Mouse (Mus musculus): ENCODE measurements around the gene Anapc11. TPM values are rescaled to one million over a fixed set of nuclear protein-coding genes. Genes with fewer than 3 reads are reported as not detected.
A peak's percentile ranks its signal among the peaks of the same experiment; 100 is the strongest.

Gene Anapc11
- polyA plus RNA-seq, 1 experiment from 2014 or later: 195 TPM

GRCm38 (mm10) chr11:120609250-120609649 is 11.0 kb downstream of the Anapc11 start:
- no peak overlapping the region for H3K27ac ChIP-seq (ENCODE audit: low read depth, low read length)
- H3K4me1 ChIP-seq (replicated peaks; ENCODE audit: control insufficient read depth, insufficient read depth, low read length): peaks cover 7% of the 10 kb centered on the region; the same call in 1 of the 2 replicates
- no peak overlapping the region for H3K9ac ChIP-seq (ENCODE audit: low read depth, low read length)
- ATAC-seq (ENCODE audit: low FRiP score) (no peak), DNase-seq (ENCODE audit: low spot score) (no peak)
- H3K4me2 ChIP-seq (replicated peaks; ENCODE audit: low read depth, low read length): no peak overlapping the region
- peaks cover 13% of the 10 kb centered on the region; the same call in 1 of the 2 replicates for H3K27me3 ChIP-seq (ENCODE audit: control insufficient read depth, insufficient read depth, low read length)
- H3K9me3 ChIP-seq (ENCODE audit: control insufficient read depth, low read length): no peaks in the 10 kb centered on the region
- H3K4me3 ChIP-seq (ENCODE audit: low read depth, low read length): no peak overlapping the region
- WGBS: 45% methylated on average over 8 of the region's 8 CpGs
- H3K36me3 ChIP-seq (ENCODE audit: control insufficient read depth, insufficient read depth, low read length): peaks cover 7% of the 10 kb centered on the region; the same call in 1 of the 2 replicates

- H3K4me2 ChIP-seq (replicated peaks; ENCODE audit: low read depth, low read length): no peak overlapping the region
- no peak for DNase-seq (ENCODE audit: low spot score)
- no peaks in the 10 kb centered on the region for H3K9me3 ChIP-seq (ENCODE audit: control insufficient read depth, low read length)
- no peak overlapping the region for H3K4me3 ChIP-seq (ENCODE audit: low read depth, low read length)
- peaks cover 7% of the 10 kb centered on the region; the same call in 1 of the 2 replicates for H3K36me3 ChIP-seq (ENCODE audit: control insufficient read depth, insufficient read depth, low read length)
- ATAC-seq (ENCODE audit: low FRiP score): no peak
- no peak overlapping the region for H3K27ac ChIP-seq (ENCODE audit: low read depth, low read length)
- no peak overlapping the region for H3K9ac ChIP-seq (ENCODE audit: low read depth, low read length)
- 78% methylated on average over 9 of the region's 9 CpGs for WGBS
- peaks cover 7% of the 10 kb centered on the region; the same call in 1 of the 2 replicates for H3K4me1 ChIP-seq (replicated peaks; ENCODE audit: control insufficient read depth, insufficient read depth, low read length)
- H3K27me3 ChIP-seq (ENCODE audit: control insufficient read depth, insufficient read depth, low read length): peaks cover 13% of the 10 kb centered on the region; the same call in 1 of the 2 replicates
These were observed 12.3 kb downstream of the Anapc11 start for GRCm38 (mm10) chr11:120610477-120611046.

GRCm38 (mm10) chr11:120612763-120613162 is 14.5 kb downstream of the Anapc11 start:
- Histone ChIP-seq H3K36me3 (ENCODE audit: control insufficient read depth, insufficient read depth, low read length) (peaks cover 7% of the 10 kb centered on the region; the same call in 1 of the 2 replicates), H3K4me2 (replicated peaks; ENCODE audit: low read depth, low read length) (no peak overlapping the region), H3K9ac (ENCODE audit: low read depth, low read length) (no peak overlapping the region), H3K9me3 (ENCODE audit: control insufficient read depth, low read length) (no peaks in the 10 kb centered on the region), H3K27me3 (ENCODE audit: control insufficient read depth, insufficient read depth, low read length) (peaks cover 10% of the 10 kb centered on the region; the same call in 1 of the 2 replicates), H3K27ac (ENCODE audit: low read depth, low read length) (no peak overlapping the region), H3K4me1 (replicated peaks; ENCODE audit: control insufficient read depth, insufficient read depth, low read length) (peaks cover 12% of the 10 kb centered on the region; the same call in 1 of the 2 replicates), H3K4me3 (ENCODE audit: low read depth, low read length) (no peak overlapping the region; the same call in 1 of the 2 replicates)
- DNase-seq (ENCODE audit: low spot score): peak; percentile 80
- 31% methylated on average over 6 of the region's 6 CpGs for WGBS
- ATAC-seq (ENCODE audit: low FRiP score): no peak

GRCm38 (mm10) chr11:120613481-120613972 is 15.3 kb downstream of the Anapc11 start:
- H3K4me3 ChIP-seq (ENCODE audit: low read depth, low read length): no peak overlapping the region
- no peak overlapping the region for H3K4me2 ChIP-seq (replicated peaks; ENCODE audit: low read depth, low read length)
- no peak overlapping the region for H3K27ac ChIP-seq (ENCODE audit: low read depth, low read length)
- H3K9me3 ChIP-seq (ENCODE audit: control insufficient read depth, low read length): no peaks in the 10 kb centered on the region
- DNase-seq (ENCODE audit: low spot score) (no peak), ATAC-seq (ENCODE audit: low FRiP score) (no peak)
- 92% methylated on average over 10 of the region's 10 CpGs for WGBS
- H3K27me3 ChIP-seq (ENCODE audit: control insufficient read depth, insufficient read depth, low read length): peaks cover 5% of the 10 kb centered on the region; the same call in 1 of the 2 replicates
- H3K9ac ChIP-seq (ENCODE audit: low read depth, low read length): no peak overlapping the region
- peaks cover 8% of the 10 kb centered on the region; the same call in 1 of the 2 replicates for H3K4me1 ChIP-seq (replicated peaks; ENCODE audit: control insufficient read depth, insufficient read depth, low read length)
- peaks cover 10% of the 10 kb centered on the region; the same call in 1 of the 2 replicates for H3K36me3 ChIP-seq (ENCODE audit: control insufficient read depth, insufficient read depth, low read length)

- no peak overlapping the region for H3K27ac ChIP-seq (ENCODE audit: low read depth, low read length)
- H3K9ac ChIP-seq (ENCODE audit: low read depth, low read length): no peak overlapping the region
- H3K4me2 ChIP-seq (replicated peaks; ENCODE audit: low read depth, low read length): no peak overlapping the region
- ATAC-seq (ENCODE audit: low FRiP score) (no peak), DNase-seq (ENCODE audit: low spot score) (no peak)
- no peaks in the 10 kb centered on the region for H3K9me3 ChIP-seq (ENCODE audit: control insufficient read depth, low read length)
- peaks cover 6% of the 10 kb centered on the region; the same call in 1 of the 2 replicates for H3K4me1 ChIP-seq (replicated peaks; ENCODE audit: control insufficient read depth, insufficient read depth, low read length)
- peaks cover 4% of the 10 kb centered on the region; the same call in 1 of the 2 replicates for H3K27me3 ChIP-seq (ENCODE audit: control insufficient read depth, insufficient read depth, low read length)
- 82% methylated on average over 8 of the region's 8 CpGs for WGBS
- no peak overlapping the region for H3K4me3 ChIP-seq (ENCODE audit: low read depth, low read length)
- peaks cover 10% of the 10 kb centered on the region; the same call in 1 of the 2 replicates for H3K36me3 ChIP-seq (ENCODE audit: control insufficient read depth, insufficient read depth, low read length)
These were observed 15.8 kb downstream of the Anapc11 start for GRCm38 (mm10) chr11:120613976-120614375.

- H3K9me3 ChIP-seq (ENCODE audit: control insufficient read depth, low read length): no peaks in the 10 kb centered on the region
- ATAC-seq (ENCODE audit: low FRiP score) (no peak), DNase-seq (ENCODE audit: low spot score) (no peak)
- H3K27me3 ChIP-seq (ENCODE audit: control insufficient read depth, insufficient read depth, low read length): no peaks in the 10 kb centered on the region
- H3K4me3 ChIP-seq (ENCODE audit: low read depth, low read length): no peak overlapping the region
- H3K36me3 ChIP-seq (ENCODE audit: control insufficient read depth, insufficient read depth, low read length): peaks cover 11% of the 10 kb centered on the region
- H3K9ac ChIP-seq (ENCODE audit: low read depth, low read length): no peak overlapping the region
- 94% methylated on average over 6 of the region's 6 CpGs for WGBS
- H3K4me2 ChIP-seq (replicated peaks; ENCODE audit: low read depth, low read length): no peak overlapping the region
- peaks cover 4% of the 10 kb centered on the region; the same call in 1 of the 2 replicates for H3K4me1 ChIP-seq (replicated peaks; ENCODE audit: control insufficient read depth, insufficient read depth, low read length)
- no peak overlapping the region for H3K27ac ChIP-seq (ENCODE audit: low read depth, low read length)
These were observed 16.9 kb downstream of the Anapc11 start for GRCm38 (mm10) chr11:120615167-120615566.

- Histone ChIP-seq H3K9me3 (ENCODE audit: control insufficient read depth, low read length) (no peaks in the 10 kb centered on the region), H3K4me2 (replicated peaks; ENCODE audit: low read depth, low read length) (no peak overlapping the region), H3K27me3 (ENCODE audit: control insufficient read depth, insufficient read depth, low read length) (no peaks in the 10 kb centered on the region), H3K9ac (ENCODE audit: low read depth, low read length) (no peak overlapping the region), H3K27ac (ENCODE audit: low read depth, low read length) (no peak overlapping the region), H3K4me1 (replicated peaks; ENCODE audit: control insufficient read depth, insufficient read depth, low read length) (peaks cover 4% of the 10 kb centered on the region; the same call in 1 of the 2 replicates), H3K36me3 (ENCODE audit: control insufficient read depth, insufficient read depth, low read length) (peaks cover 16% of the 10 kb centered on the region), H3K4me3 (ENCODE audit: low read depth, low read length) (no peak overlapping the region)
- WGBS: 91% methylated on average over 11 of the region's 11 CpGs
- DNase-seq (ENCODE audit: low spot score) (no peak), ATAC-seq (ENCODE audit: low FRiP score) (no peak)
These were observed 17.5 kb downstream of the Anapc11 start for GRCm38 (mm10) chr11:120615606-120616203.

- Histone ChIP-seq H3K9ac (ENCODE audit: low read depth, low read length) (peak overlapping the region; percentile 80), H3K9me3 (ENCODE audit: control insufficient read depth, low read length) (no peaks in the 10 kb centered on the region), H3K27ac (ENCODE audit: low read depth, low read length) (no peak overlapping the region), H3K4me1 (replicated peaks; ENCODE audit: control insufficient read depth, insufficient read depth, low read length) (peaks cover 4% of the 10 kb centered on the region; the same call in 1 of the 2 replicates), H3K4me2 (replicated peaks; ENCODE audit: low read depth, low read length) (peak overlapping the region; percentile 84), H3K36me3 (ENCODE audit: control insufficient read depth, insufficient read depth, low read length) (peaks cover 11% of the 10 kb centered on the region; the same call in 1 of the 2 replicates), H3K27me3 (ENCODE audit: control insufficient read depth, insufficient read depth, low read length) (no peaks in the 10 kb centered on the region), H3K4me3 (ENCODE audit: low read depth, low read length) (peak overlapping the region; percentile 75)
- DNase-seq (ENCODE audit: low spot score): no peak
- no peak for ATAC-seq (ENCODE audit: low FRiP score)
- 52% methylated on average over 4 of the region's 4 CpGs for WGBS
These were observed 18.5 kb downstream of the Anapc11 start for GRCm38 (mm10) chr11:120616617-120617294.
